Mouse (Mus musculus): ENCODE measurements around the gene Uxs1. TPM values are rescaled to one million over a fixed set of nuclear protein-coding genes. Genes with fewer than 3 reads are reported as not detected.

Gene Uxs1
- polyA plus RNA-seq, 1 experiment from 2014 or later = 18.0 TPM

GRCm38 (mm10) chr1:43766328-43766727 is 61.3 kb downstream of the Uxs1 start:
- no peak overlapping the region for H3K4me3 ChIP-seq (ENCODE audit: low read length)
- no peaks in the 10 kb centered on the region for H3K27me3 ChIP-seq (replicated peaks; ENCODE audit: control insufficient read depth, insufficient read depth, low read length)
- H3K4me1 ChIP-seq (ENCODE audit: control insufficient read depth, insufficient read depth, low read depth, low read length) = no peaks in the 10 kb centered on the region
- no peaks in the 10 kb centered on the region for H3K9me3 ChIP-seq (ENCODE audit: control insufficient read depth, low read length)
- WGBS = 97% methylated on average over 2 of the region's 2 CpGs
- H3K9ac ChIP-seq (ENCODE audit: low read depth, low read length) = no peak overlapping the region
- H3K4me2 ChIP-seq (ENCODE audit: low read length) = no peak overlapping the region
- peaks cover 8% of the 10 kb centered on the region for H3K36me3 ChIP-seq (ENCODE audit: control insufficient read depth, insufficient read depth, low read length)
- no peak overlapping the region for H3K27ac ChIP-seq (ENCODE audit: low read depth, low read length)
- ATAC-seq = no peak

GRCm38 (mm10) chr1:43764481-43764880 is 63.1 kb downstream of the Uxs1 start:
- H3K4me1 ChIP-seq (ENCODE audit: control insufficient read depth, insufficient read depth, low read depth, low read length) = no peaks in the 10 kb centered on the region
- H3K27me3 ChIP-seq (replicated peaks; ENCODE audit: control insufficient read depth, insufficient read depth, low read length) = no peaks in the 10 kb centered on the region
- no peak overlapping the region for H3K9ac ChIP-seq (ENCODE audit: low read depth, low read length)
- no peak overlapping the region for H3K4me2 ChIP-seq (ENCODE audit: low read length)
- H3K4me3 ChIP-seq (ENCODE audit: low read length) = no peak overlapping the region
- peaks cover 8% of the 10 kb centered on the region for H3K36me3 ChIP-seq (ENCODE audit: control insufficient read depth, insufficient read depth, low read length)
- no peak for ATAC-seq
- 93% methylated on average over 2 of the region's 2 CpGs for WGBS
- no peak overlapping the region for H3K27ac ChIP-seq (ENCODE audit: low read depth, low read length)
- no peaks in the 10 kb centered on the region for H3K9me3 ChIP-seq (ENCODE audit: control insufficient read depth, low read length)

DNA sequence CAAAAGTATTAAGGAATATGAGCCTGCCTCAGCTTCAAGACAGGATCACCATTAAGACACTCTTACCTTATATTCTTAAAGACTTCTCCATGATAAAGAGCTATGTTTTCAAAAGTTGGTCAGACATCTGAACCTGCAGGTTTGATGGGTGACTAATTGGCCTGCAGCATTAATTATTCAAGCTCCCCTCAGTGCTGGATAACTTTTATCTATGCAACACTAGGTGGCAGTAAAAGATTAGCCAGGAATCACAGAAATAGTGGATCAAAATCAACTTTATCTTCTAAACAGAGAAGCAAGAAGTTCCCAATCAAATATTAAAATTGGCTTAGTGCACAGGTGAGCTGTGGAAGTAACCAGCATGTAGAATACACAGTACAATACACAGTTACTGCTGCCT is 67.5 kb downstream of the Uxs1 start:
- Histone ChIP-seq H3K27me3 (replicated peaks; ENCODE audit: control insufficient read depth, insufficient read depth, low read length) (no peaks in the 10 kb centered on the region), H3K27ac (ENCODE audit: low read depth, low read length) (no peak overlapping the region), H3K4me2 (ENCODE audit: low read length) (no peak overlapping the region), H3K4me1 (ENCODE audit: control insufficient read depth, insufficient read depth, low read depth, low read length) (no peaks in the 10 kb centered on the region), H3K9me3 (ENCODE audit: control insufficient read depth, low read length) (no peaks in the 10 kb centered on the region), H3K4me3 (ENCODE audit: low read length) (no peak overlapping the region), H3K36me3 (ENCODE audit: control insufficient read depth, insufficient read depth, low read length) (peaks cover 5% of the 10 kb centered on the region; the same call in 1 of the 2 replicates), H3K9ac (ENCODE audit: low read depth, low read length) (no peak overlapping the region)
- no peak for ATAC-seq

GRCm38 (mm10) chr1:43754448-43755312 is 72.9 kb downstream of the Uxs1 start:
- Histone ChIP-seq H3K27ac (ENCODE audit: low read depth, low read length) (no peak overlapping the region), H3K4me2 (ENCODE audit: low read length) (no peak overlapping the region), H3K4me3 (ENCODE audit: low read length) (no peak overlapping the region), H3K9ac (ENCODE audit: low read depth, low read length) (no peak overlapping the region), H3K36me3 (ENCODE audit: control insufficient read depth, insufficient read depth, low read length) (peaks cover 9% of the 10 kb centered on the region), H3K9me3 (ENCODE audit: control insufficient read depth, low read length) (no peaks in the 10 kb centered on the region), H3K4me1 (ENCODE audit: control insufficient read depth, insufficient read depth, low read depth, low read length) (no peaks in the 10 kb centered on the region), H3K27me3 (replicated peaks; ENCODE audit: control insufficient read depth, insufficient read depth, low read length) (no peaks in the 10 kb centered on the region)
- ATAC-seq = peak; percentile 84
- 76% methylated on average over 8 of the region's 8 CpGs for WGBS

DNA sequence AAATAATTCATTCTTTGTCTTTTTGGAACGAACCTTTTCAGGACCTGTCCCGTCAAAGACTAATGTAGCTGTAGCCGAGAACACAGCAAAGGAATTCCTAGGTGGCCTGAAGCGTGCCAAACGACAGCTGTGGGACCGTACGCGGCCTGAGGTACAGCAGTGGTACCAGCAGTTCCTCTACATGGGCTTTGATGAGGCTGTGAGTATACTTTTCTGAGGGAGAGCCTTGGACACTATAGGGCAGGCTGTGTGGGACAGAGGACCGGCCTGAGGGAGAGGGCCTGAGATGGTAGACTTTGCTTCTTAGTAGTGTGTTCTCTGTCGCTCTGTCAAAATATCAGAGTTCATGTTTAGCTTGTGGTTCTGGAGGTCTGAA is 89.1 kb downstream of the Uxs1 start:
- Histone ChIP-seq H3K4me1 (ENCODE audit: control insufficient read depth, insufficient read depth, low read depth, low read length) (no peaks in the 10 kb centered on the region), H3K36me3 (ENCODE audit: control insufficient read depth, insufficient read depth, low read length) (no peaks in the 10 kb centered on the region), H3K4me3 (ENCODE audit: low read length) (no peak overlapping the region), H3K9ac (ENCODE audit: low read depth, low read length) (no peak overlapping the region), H3K4me2 (ENCODE audit: low read length) (no peak overlapping the region), H3K27me3 (replicated peaks; ENCODE audit: control insufficient read depth, insufficient read depth, low read length) (no peaks in the 10 kb centered on the region), H3K9me3 (ENCODE audit: control insufficient read depth, low read length) (no peaks in the 10 kb centered on the region), H3K27ac (ENCODE audit: low read depth, low read length) (no peak overlapping the region)
- ATAC-seq = peak; percentile 37; the same call in 1 of the 2 replicates
- WGBS = 84% methylated on average over 10 of the region's 10 CpGs

GRCm38 (mm10) chr1:43737812-43738518 is 89.6 kb downstream of the Uxs1 start:
- no peak overlapping the region for H3K27ac ChIP-seq (ENCODE audit: low read depth, low read length)
- no peaks in the 10 kb centered on the region for H3K9me3 ChIP-seq (ENCODE audit: control insufficient read depth, low read length)
- H3K4me3 ChIP-seq (ENCODE audit: low read length) = no peak overlapping the region
- WGBS = 74% methylated on average over 7 of the region's 7 CpGs
- no peaks in the 10 kb centered on the region for H3K27me3 ChIP-seq (replicated peaks; ENCODE audit: control insufficient read depth, insufficient read depth, low read length)
- no peaks in the 10 kb centered on the region for H3K36me3 ChIP-seq (ENCODE audit: control insufficient read depth, insufficient read depth, low read length)
- no peaks in the 10 kb centered on the region for H3K4me1 ChIP-seq (ENCODE audit: control insufficient read depth, insufficient read depth, low read depth, low read length)
- no peak overlapping the region for H3K9ac ChIP-seq (ENCODE audit: low read depth, low read length)
- ATAC-seq = peak; percentile 81
- no peak overlapping the region for H3K4me2 ChIP-seq (ENCODE audit: low read length)

DNA sequence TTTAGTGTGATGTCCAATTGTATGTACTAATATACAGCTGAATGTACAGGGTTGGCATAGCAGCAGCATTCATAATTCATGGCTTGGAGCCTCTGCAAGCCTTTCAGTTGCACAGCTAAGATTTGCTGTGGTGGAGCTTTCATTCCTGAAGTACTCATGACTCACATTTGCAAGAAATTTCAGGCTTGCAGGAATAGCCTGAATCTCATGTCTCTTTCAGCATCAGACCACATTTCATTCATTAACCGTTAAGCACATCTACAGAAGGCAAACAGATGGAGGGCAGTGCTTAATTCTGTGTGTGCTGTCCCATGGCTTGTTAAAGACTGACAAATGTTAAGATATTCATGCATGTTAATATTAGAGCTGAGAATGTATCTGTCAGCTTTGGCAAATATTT is 94.9 kb downstream of the Uxs1 start:
- ATAC-seq = no peak
- Histone ChIP-seq H3K9me3 (ENCODE audit: control insufficient read depth, low read length) (no peaks in the 10 kb centered on the region), H3K4me2 (ENCODE audit: low read length) (no peak overlapping the region; the same call in 1 of the 2 replicates), H3K36me3 (ENCODE audit: control insufficient read depth, insufficient read depth, low read length) (no peaks in the 10 kb centered on the region), H3K27me3 (replicated peaks; ENCODE audit: control insufficient read depth, insufficient read depth, low read length) (no peaks in the 10 kb centered on the region), H3K4me3 (ENCODE audit: low read length) (no peak overlapping the region), H3K27ac (ENCODE audit: low read depth, low read length) (no peak overlapping the region), H3K4me1 (ENCODE audit: control insufficient read depth, insufficient read depth, low read depth, low read length) (peaks cover 6% of the 10 kb centered on the region), H3K9ac (ENCODE audit: low read depth, low read length) (no peak overlapping the region)
- WGBS = 62% methylated on average over 1 of the region's 1 CpGs

GRCm38 (mm10) chr1:43732100-43732499 is 95.5 kb downstream of the Uxs1 start:
- no peak overlapping the region for H3K4me3 ChIP-seq (ENCODE audit: low read length)
- 83% methylated on average over 4 of the region's 4 CpGs for WGBS

GRCm38 (mm10) chr1:43730491-43730924 is 97.1 kb downstream of the Uxs1 start, which contains the start of gene 1500015O10Rik:
1500015O10Rik (plus strand) TSS chr1:43730602.
- ATAC-seq = peak; percentile 98
- Histone ChIP-seq H3K9ac (ENCODE audit: low read depth, low read length) (no peak within 1 kb of the TSS), H3K4me1 (ENCODE audit: control insufficient read depth, insufficient read depth, low read depth, low read length) (peaks cover 6% of the 10 kb centered on the region), H3K4me2 (ENCODE audit: low read length) (no peak within 1 kb of the TSS), H3K27me3 (replicated peaks; ENCODE audit: control insufficient read depth, insufficient read depth, low read length) (no peaks in the 10 kb centered on the region), H3K27ac (ENCODE audit: low read depth, low read length) (peak within 1 kb of the TSS; percentile 17; the same call in 1 of the 2 replicates), H3K4me3 (ENCODE audit: low read length) (no peak within 1 kb of the TSS), H3K36me3 (ENCODE audit: control insufficient read depth, insufficient read depth, low read length) (no peaks in the 10 kb centered on the region), H3K9me3 (ENCODE audit: control insufficient read depth, low read length) (no peaks in the 10 kb centered on the region)
- 37% methylated on average over 15 of the region's 16 CpGs for WGBS

More at GRCm38 (mm10) chr1:43732100-43732499, 95.5 kb downstream of the Uxs1 start:
- Histone ChIP-seq H3K27ac (ENCODE audit: low read depth, low read length) (no peak overlapping the region), H3K4me1 (ENCODE audit: control insufficient read depth, insufficient read depth, low read depth, low read length) (peaks cover 6% of the 10 kb centered on the region), H3K9me3 (ENCODE audit: control insufficient read depth, low read length) (no peaks in the 10 kb centered on the region), H3K4me2 (ENCODE audit: low read length) (no peak overlapping the region), H3K36me3 (ENCODE audit: control insufficient read depth, insufficient read depth, low read length) (no peaks in the 10 kb centered on the region), H3K27me3 (replicated peaks; ENCODE audit: control insufficient read depth, insufficient read depth, low read length) (no peaks in the 10 kb centered on the region), H3K9ac (ENCODE audit: low read depth, low read length) (no peak overlapping the region)
- no peak for ATAC-seq

All from hindbrain, embryonic 16.5 days (tissue).